Mouse (Mus musculus): Measurements from ENCODE around the gene Uhrf1bp1l.

- TF ChIP-seq CTCF (IDR thresholded peaks at IDR 0.05; ENCODE audit: low read depth, low read length) = no peak
- no peak for TF ChIP-seq GATA1 (IDR thresholded peaks at IDR 0.05; ENCODE audit: borderline replicate concordance, low read length)
- no peak for TF ChIP-seq TAL1 (conservative IDR thresholded peaks at IDR 0.05; ENCODE audit: low read depth, low read length)
- no peak for TF ChIP-seq POLR2AphosphoS5 (IDR thresholded peaks at IDR 0.05; ENCODE audit: insufficient replicate concordance, low read depth, low read length)
Observed at GRCm38 (mm10) chr10:89732001-89732794, 12.6 kb upstream of the Uhrf1bp1l start, which contains the start of gene Actr6.
